Mouse (Mus musculus) megakaryocyte-erythroid progenitor cell, adult 5-6 weeks (primary cell): ENCODE measurements around the gene Dtx4. TPM values are rescaled to one million over a fixed set of nuclear protein-coding genes. Genes with fewer than 3 reads are reported as not detected.
"Not testable (repeated sequence)": the region's sequence is repeated elsewhere in the genome, so short reads cannot be mapped to it uniquely, and the experiment has no call there.

Experiments used
- ATAC-seq: replicated peaks from 2 replicates; pipeline ENCODE4 v1.8.0; 2016; ENCODE audit warnings: mild to moderate bottlenecking, inconsistent platforms; ENCODE audit not compliant: severe bottlenecking, poor library complexity, low FRiP score, low TSS enrichment
- total RNA-seq, 2 experiments: library from RNA; stranded (forward) in 1 of 2; stranded (reverse) in 1 of 2; fragments of 200-1000, 215-1000 nt in 1 of 2; fragments of >200 nt in 1 of 2; fragmentation: Nextera tagmentation in 1 of 2; gene quantifications; 2 replicates each; pipeline ENCODE4 v1.2.3; 2014 to 2017

Gene Dtx4
- 0.77 TPM in 1 of 2 replicates, not detected in the other for total RNA-seq (2014; fragmentation: Nextera tagmentation)
- 0.46 TPM in 1 of 2 replicates, not detected in the other for total RNA-seq (2017)

GRCm38 (mm10) chr19:12501370-12502347 is at the start of gene Dtx4:
Dtx4 (minus strand) TSS chr19:12501454.
- ATAC-seq: peak; percentile 99

- ATAC-seq: no peak
Observed at GRCm38 (mm10) chr19:12550005-12550942, 49.0 kb upstream of the Dtx4 start.

- ATAC-seq: no peak
Observed at GRCm38 (mm10) chr19:12549166-12549565, 47.9 kb upstream of the Dtx4 start.

- ATAC-seq: not testable (repeated sequence)
Observed at GRCm38 (mm10) chr19:12545440-12545839, 44.2 kb upstream of the Dtx4 start, which contains the start of gene Fam111a. Fam111a (plus strand) TSS chr19:12545740.

GRCm38 (mm10) chr19:12541644-12542043 is 40.4 kb upstream of the Dtx4 start:
- ATAC-seq: no peak

GRCm38 (mm10) chr19:12540727-12541126 is 39.5 kb upstream of the Dtx4 start:
- no peak for ATAC-seq

- ATAC-seq: no peak
Observed at GRCm38 (mm10) chr19:12539975-12540374, 38.7 kb upstream of the Dtx4 start.

GRCm38 (mm10) chr19:12537168-12537567 is 35.9 kb upstream of the Dtx4 start:
- no peak for ATAC-seq

DNA sequence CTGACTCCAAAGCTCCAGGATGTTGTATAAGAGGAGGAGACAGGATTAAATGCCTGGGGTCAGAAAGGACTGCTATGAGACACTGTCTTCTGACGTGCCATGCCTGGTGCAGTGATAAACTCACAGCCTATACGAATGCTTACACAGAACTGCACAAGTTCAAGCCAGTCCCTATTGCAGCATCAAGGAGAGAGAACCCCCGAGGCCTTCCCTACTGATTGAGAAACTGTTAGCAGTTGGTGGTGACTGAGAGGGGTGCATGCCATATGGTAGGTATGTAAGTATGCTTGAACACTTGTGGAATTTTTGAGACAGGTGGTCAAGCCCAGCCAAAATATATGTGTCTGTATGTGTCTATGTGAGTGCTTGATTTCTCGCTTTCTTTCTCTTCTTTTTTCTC is 22.1 kb upstream of the Dtx4 start:
- ATAC-seq: no peak

DNA sequence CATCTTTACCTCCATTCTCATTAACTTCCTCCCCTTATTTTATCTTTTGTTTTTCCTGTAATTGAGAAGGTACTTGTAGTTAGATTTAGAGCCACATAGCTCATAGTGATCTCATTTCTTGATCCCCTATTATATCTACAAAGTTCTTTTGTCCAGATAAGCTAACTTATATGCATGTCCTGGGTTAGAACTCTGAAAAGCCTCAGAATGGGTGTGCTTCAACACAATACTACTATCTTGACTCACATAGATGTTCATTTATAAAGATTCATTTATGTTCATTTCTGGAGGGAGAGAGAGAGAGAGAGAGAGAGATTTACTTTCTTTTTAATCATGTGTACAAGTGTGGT is 17.3 kb upstream of the Dtx4 start:
- ATAC-seq: no peak

- peak; percentile 78 for ATAC-seq
Observed at GRCm38 (mm10) chr19:12517671-12518540, 16.7 kb upstream of the Dtx4 start.

DNA sequence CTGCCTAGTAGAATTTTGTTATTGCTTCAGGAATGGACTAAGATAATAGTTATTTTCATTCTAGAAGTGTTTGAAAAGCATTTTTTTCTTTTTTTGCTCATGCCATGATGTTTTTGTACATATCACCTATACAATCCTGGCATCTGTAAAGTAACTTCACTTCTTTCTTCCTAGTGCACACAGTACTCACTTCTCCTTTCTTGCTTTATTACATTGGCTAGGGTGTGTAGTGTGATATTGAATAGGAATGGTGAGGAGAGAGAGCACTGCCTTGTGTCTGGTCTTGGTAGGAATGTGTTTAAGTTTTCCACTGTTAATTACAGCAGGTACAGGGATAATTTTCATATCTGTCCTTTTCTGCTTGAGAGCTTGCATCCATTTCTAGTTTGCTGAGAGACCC is 13.4 kb upstream of the Dtx4 start:
- ATAC-seq: no peak

DNA sequence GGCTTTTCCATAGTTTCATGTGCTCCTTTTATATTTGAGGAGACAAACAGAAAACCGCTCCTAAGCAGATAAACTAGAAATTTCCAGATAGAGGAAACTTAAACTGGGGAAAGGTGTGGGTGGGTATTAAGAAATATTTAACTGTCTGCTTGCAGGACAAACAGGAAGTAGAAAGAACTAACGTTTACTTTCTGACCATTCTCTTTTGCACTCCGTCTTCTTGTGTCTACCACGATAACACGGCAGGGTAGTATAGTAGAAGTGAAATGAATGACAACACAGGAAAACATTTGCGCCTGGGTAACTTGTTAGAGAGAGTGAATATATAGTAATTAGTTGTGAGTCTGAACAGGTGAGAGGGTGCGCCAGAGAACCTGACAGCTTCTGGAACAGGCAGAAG is 1.5 kb upstream of the Dtx4 start:
- no peak for ATAC-seq

DNA sequence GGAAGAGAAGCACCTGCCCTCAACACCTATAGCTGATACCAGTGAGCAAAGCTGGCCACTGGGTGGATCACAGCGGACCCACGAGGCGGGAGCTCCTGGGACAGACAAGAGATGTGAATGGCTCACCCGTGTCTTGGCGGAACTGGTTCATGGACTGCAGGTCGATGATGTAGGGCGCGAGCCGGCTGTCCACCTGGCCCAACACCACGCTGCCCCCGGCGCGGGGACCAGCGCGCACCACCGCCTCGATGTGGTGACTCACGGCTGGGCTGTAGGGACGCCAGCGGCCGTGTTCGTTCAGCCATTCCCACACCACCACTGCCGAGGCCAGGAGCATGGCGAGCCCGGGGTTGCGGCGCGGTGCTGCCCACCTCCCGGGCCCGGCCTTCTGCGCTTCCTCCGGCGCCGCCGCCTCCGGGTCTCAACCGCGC is 358 bp downstream of the Dtx4 start:
- ATAC-seq: no peak

DNA sequence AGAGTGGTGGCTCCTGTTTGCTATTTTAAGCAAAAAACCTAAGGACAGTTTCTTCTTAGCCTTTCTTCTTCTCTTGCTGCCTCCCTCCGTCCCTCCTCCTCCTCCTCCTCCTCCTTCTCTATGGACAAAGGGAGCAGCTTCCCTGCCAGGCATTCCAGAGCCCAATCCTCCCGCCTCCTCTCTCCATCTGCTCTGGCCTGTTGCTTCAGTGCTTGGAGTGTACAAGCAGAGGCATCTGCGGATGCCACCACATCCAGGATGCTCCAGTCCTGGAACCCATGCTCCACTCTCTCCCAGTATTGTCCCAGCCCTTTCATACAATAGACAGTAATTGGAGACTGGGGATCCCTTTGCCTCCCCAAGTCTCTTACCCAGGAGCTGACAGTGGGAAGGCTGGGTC is 1.1 kb downstream of the Dtx4 start:
- no peak for ATAC-seq

DNA sequence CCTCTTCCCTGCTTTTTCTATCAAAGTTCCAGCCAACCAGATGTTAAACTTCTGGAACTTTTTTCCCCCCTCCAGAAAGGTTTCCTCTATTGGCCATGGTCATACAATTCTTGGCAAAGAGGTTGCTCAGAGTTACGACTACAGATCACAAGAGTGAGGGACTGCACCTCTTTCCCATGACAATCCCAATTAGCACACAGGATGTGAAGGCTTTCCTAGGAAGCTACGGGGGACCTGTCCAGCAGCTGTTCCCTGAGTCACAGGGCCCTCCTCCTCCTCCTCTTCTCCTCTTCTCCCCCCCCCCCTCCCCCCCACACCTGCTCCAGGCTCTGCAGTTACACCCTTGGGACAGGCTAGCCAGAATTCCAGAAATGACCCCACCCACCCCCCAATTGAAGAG is 1.8 kb downstream of the Dtx4 start:
- ATAC-seq: no peak

DNA sequence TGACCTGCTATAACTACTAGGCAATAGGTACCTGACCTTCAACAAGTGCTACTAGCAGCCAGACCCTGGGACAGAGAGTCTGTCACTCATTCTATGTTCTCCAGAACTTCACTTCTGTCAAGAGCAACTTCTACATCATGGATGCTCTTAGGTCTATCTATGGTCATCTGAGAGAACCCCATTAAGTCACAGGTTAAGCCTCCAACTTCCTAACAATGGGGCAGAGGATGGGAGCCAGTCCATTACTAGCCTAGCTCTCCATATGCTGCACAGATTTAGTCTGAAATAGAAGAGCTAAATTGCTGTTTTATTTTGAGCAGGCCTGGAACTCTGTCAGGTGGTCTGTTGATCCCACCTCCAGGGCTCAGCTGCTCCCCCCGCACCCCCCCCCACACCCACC is 2.3 kb downstream of the Dtx4 start:
- no peak for ATAC-seq

- no peak for ATAC-seq
Observed at GRCm38 (mm10) chr19:12498321-12498720, 2.9 kb downstream of the Dtx4 start.

DNA sequence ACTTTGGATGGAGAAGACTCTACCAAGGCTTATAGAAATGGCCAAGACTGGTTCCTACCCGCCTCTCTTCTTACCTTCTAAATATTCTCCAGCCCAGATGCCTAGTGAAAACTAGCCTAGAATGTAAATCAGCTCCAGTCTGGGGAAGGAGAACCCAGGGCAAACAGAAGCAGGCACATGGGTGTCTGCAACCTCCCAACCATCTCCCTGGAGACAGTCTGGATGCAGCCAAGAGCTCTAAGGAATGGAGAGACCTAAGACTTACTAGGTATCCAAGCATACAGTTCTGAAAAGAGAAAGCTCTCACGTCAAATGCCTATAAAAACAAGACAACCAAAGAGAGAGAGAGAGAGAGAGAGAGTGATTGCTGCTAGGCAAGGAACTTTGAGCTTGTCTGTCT is 3.3 kb downstream of the Dtx4 start:
- no peak for ATAC-seq
